Mouse (Mus musculus) bone marrow, adult 2 months (tissue): Measurements from ENCODE around the gene Myrfl. TPM values are rescaled to one million over a fixed set of nuclear protein-coding genes. Genes with fewer than 3 reads are reported as not detected.

Experiments
- H3K27ac ChIP-seq: fragments of 200-500 bp; 2 replicates; pipeline ENCODE4 v1.5.1; 2012; ENCODE audit warnings: low read depth, mild to moderate bottlenecking, control low read depth, inconsistent platforms, low read length; ENCODE audit not compliant: control insufficient read depth, poor library complexity, insufficient read depth
- H3K4me1 ChIP-seq: fragments of 200-500 bp; 2 replicates; pipeline ENCODE4 v1.6.1; 2011; ENCODE audit warnings: low read length; ENCODE audit not compliant: control insufficient read depth, insufficient read depth
- H3K4me3 ChIP-seq: fragments of 200-500 bp; replicated peaks from 2 replicates; pipeline ENCODE3; 2011; ENCODE audit warnings: mild to moderate bottlenecking, low read depth, low read length, control low read depth; ENCODE audit not compliant: control insufficient read depth
- CTCF ChIP-seq: fragments of 200-500 bp; IDR thresholded peaks from 2 replicates; pipeline ENCODE4 v1.5.1; 2011; ENCODE audit warnings: low read length, control low read depth; ENCODE audit not compliant: control insufficient read depth, insufficient read depth
- POLR2A ChIP-seq: fragments of 200-500 bp; IDR thresholded peaks from 2 replicates; pipeline ENCODE4 v1.6.1; 2011; ENCODE audit warnings: low read depth, mild to moderate bottlenecking, control low read depth, low read length, borderline replicate concordance; ENCODE audit not compliant: control insufficient read depth
- WGBS: fragments of 180-500 bp; shearing (Covaris S2); methylation state at CpG from one replicate; pipeline ENCODE4 v1.1.7; 2018; 5-methylcytosine and 5-hydroxymethylcytosine counted together
- polyA plus RNA-seq: library from polyadenylated mRNA; stranded (reverse); fragments of >200 nt; gene quantifications from 2 replicates; pipeline ENCODE4 v1.2.4, GENCODE M21; 2011; ENCODE audit warnings: low replicate concordance; ENCODE audit not compliant: missing spikeins, insufficient read depth, insufficient read length

The Myrfl gene
- polyA plus RNA-seq, 1 experiment: not detected

DNA sequence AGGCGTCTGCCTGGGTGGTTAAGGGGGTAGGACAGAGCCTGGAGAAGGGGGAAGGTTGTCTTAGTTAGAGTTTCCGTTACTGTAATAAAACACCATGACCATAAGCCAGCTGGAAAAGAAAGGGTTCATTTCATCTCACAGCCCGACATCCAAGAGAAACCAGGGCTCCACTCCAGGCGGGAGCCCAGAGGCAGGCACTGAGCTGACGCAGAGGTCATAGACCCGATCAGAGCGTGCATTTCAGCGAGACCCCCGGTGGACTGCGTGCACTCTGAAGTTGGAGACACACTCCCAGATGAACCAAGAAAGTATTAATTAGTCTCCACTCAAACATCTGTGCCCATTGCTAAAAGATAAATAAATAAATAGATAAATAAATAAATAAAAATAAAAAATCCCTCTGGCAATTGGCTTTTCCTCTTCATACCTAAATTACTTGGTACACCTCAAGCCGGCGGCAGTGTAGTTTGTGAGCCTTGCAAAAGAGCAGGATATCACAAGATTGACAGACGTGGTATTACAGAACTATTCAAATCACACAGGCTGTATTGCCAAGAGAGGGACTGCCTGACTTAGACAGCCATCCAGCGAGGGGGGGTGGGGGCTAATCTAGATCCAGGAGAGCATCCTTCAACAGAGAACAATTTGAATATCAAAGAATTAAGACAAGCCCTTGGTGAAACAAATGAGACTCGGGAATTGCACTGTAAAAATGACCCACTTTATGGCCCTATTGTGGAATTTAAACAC lies 81.2 kb downstream of the Myrfl start:
- no peaks in the 10 kb centered on the region for H3K4me1 ChIP-seq
- H3K27ac ChIP-seq: no peak overlapping the region
- H3K4me3 ChIP-seq: no peak overlapping the region
- WGBS: 75% methylated on average over 15 of the region's 15 CpGs
- TF ChIP-seq POLR2A (no peak), CTCF (no peak)

DNA sequence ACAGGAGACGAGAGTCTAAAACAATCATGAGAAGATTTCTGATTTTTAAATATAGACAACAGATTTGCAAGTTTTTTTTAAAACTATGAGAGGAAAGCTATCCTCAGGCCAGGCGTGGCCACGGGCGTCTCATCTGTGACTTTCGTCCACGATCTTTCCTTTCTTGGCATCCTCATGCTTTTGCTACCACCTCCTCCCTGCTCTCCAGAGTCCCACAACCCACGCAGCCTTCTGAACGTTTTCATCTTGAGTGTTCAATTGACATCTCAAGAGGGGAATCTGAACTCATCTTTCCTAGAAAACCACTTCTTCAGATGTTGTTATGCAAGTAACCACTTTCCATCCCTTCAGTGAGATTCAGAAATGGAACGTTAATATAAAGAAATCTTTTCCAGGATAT lies 83.6 kb downstream of the Myrfl start:
- no peak for TF ChIP-seq CTCF
- no peak for TF ChIP-seq POLR2A
- H3K27ac ChIP-seq: no peak overlapping the region
- H3K4me1 ChIP-seq: no peaks in the 10 kb centered on the region
- no peak overlapping the region for H3K4me3 ChIP-seq
- WGBS: 82% methylated on average over 9 of the region's 9 CpGs

GRCm38 (mm10) chr10:116810738-116811137 lies 86.0 kb downstream of the Myrfl start:
- Histone ChIP-seq H3K4me3 (no peak overlapping the region), H3K4me1 (no peaks in the 10 kb centered on the region), H3K27ac (no peak overlapping the region)
- TF ChIP-seq CTCF (no peak), POLR2A (no peak)
- WGBS: 86% methylated on average over 15 of the region's 15 CpGs

DNA sequence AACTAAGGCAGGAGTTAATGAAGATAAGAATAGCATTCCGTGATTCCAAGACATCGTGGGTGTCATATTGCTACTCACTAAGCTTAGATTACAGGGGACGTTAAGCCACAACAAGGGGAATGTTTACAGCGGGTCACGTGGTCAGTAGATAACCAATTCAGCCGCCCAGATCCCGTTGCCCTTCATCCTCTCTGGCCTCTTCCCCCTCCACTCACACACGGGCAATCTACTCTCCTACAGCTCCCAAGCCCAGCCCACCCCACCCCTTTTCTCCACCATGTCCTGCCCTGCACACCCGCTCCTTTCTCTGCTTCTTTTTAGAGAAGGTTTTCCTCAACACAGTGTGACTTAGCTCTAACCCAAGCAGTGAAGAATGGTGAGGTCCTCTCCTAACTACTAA lies 87.3 kb downstream of the Myrfl start:
- no peak overlapping the region for H3K4me3 ChIP-seq
- TF ChIP-seq POLR2A (no peak), CTCF (no peak)
- H3K4me1 ChIP-seq: no peaks in the 10 kb centered on the region
- no peak overlapping the region for H3K27ac ChIP-seq
- WGBS: 80% methylated on average over 9 of the region's 9 CpGs

- TF ChIP-seq CTCF: no peak
- no peak for TF ChIP-seq POLR2A
- 82% methylated on average over 10 of the region's 10 CpGs for whole genome bisulfite sequencing
- Histone ChIP-seq H3K4me1 (no peaks in the 10 kb centered on the region), H3K27ac (no peak overlapping the region), H3K4me3 (no peak overlapping the region)
These were observed 88.0 kb downstream of the Myrfl start for GRCm38 (mm10) chr10:116808556-116809353.

- H3K27ac ChIP-seq: no peak overlapping the region
- H3K4me1 ChIP-seq: no peaks in the 10 kb centered on the region
- 66% methylated on average over 5 of the region's 5 CpGs for WGBS
- no peak overlapping the region for H3K4me3 ChIP-seq
- TF ChIP-seq CTCF: no peak
- TF ChIP-seq POLR2A: no peak
These were observed 94.4 kb downstream of the Myrfl start for GRCm38 (mm10) chr10:116802178-116802794.

- TF ChIP-seq POLR2A (no peak), CTCF (no peak)
- Histone ChIP-seq H3K27ac (no peak overlapping the region), H3K4me3 (no peak overlapping the region), H3K4me1 (no peaks in the 10 kb centered on the region)
- 64% methylated on average over 4 of the region's 4 CpGs for WGBS
These were observed 95.4 kb downstream of the Myrfl start for GRCm38 (mm10) chr10:116801281-116801680.

DNA sequence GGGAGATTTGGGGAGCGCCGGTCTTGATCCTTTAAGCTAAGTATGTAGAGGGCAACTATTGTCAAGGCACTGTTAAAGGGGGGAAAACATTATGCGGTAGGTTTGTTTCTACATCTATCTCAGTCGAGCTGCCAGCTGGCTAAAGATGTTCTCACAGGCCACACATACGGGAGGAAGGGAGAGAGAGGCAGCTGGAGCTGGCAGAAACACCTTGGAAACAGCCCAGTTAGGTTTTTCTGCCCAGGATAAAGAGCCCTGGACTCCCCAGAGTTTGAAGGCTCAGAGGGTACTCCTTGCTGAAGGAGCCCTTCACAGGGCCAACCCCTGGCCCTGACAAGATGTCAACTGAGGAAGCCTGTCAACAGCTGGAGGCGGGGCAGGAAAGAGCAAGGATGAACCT lies 100.7 kb downstream of the Myrfl start:
- TF ChIP-seq POLR2A (no peak), CTCF (no peak)
- 69% methylated on average over 6 of the region's 6 CpGs for WGBS
- H3K4me3 ChIP-seq: no peak overlapping the region
- no peak overlapping the region for H3K27ac ChIP-seq
- no peaks in the 10 kb centered on the region for H3K4me1 ChIP-seq
